Mouse (Mus musculus) G1E (cell line): Measurements from ENCODE around the gene Card19.

Experiments
- CTCF ChIP-seq: IDR thresholded peaks from 2 replicates; pipeline ENCODE4 v1.5.1; 2012; ENCODE audit warnings: low read depth, low read length, inconsistent platforms, mixed read lengths
- POLR2AphosphoS5 ChIP-seq: IDR thresholded peaks from 2 replicates; pipeline ENCODE4 v1.6.1; 2012; ENCODE audit warnings: low read depth, low read length, inconsistent platforms; ENCODE audit not compliant: insufficient replicate concordance

- TF ChIP-seq CTCF (no peak), POLR2AphosphoS5 (no peak)
These were observed 2.8 kb upstream of the Card19 start for GRCm38 (mm10) chr13:49218651-49219050.
